Mouse (Mus musculus) embryonic facial prominence, embryonic 14.5 days (tissue): ENCODE measurements around the gene Tm4sf5. TPM values are rescaled to one million over a fixed set of nuclear protein-coding genes. Genes with fewer than 3 reads are reported as not detected.

Experiments used
- ATAC-seq: fragments of 200-750 bp; cut with Nextera tagmentation; 2 replicates; pipeline ENCODE4 v1.8.0; 2017; ENCODE audit warnings: low read depth, moderate number of reproducible peaks, moderate TSS enrichment
- DNase-seq: peaks from one replicate; pipeline ENCODE4 v3.0.0-alpha.2; 2015; ENCODE audit warnings: low spot score
- H3K27ac ChIP-seq: fragments of 300-500 bp; sonication (generic); replicated peaks from 2 replicates; pipeline ENCODE4 v1.5.1; 2014; ENCODE audit warnings: low read depth, mild to moderate bottlenecking, low read length, moderate library complexity
- H3K27me3 ChIP-seq: fragments of 300-500 bp; sonication (generic); replicated peaks from 2 replicates; pipeline ENCODE4 v1.6.1; 2014; ENCODE audit warnings: low read length; ENCODE audit not compliant: control insufficient read depth, insufficient read depth
- H3K36me3 ChIP-seq: fragments of 300-500 bp; sonication (generic); 2 replicates; pipeline ENCODE4 v1.6.1; 2014; ENCODE audit warnings: low read length, mixed read lengths; ENCODE audit not compliant: control insufficient read depth, insufficient read depth
- H3K4me1 ChIP-seq: fragments of 300-500 bp; sonication (generic); 2 replicates; pipeline ENCODE4 v1.6.1; 2014; ENCODE audit warnings: antibody characterized with exemption, low read length; ENCODE audit not compliant: control insufficient read depth, insufficient read depth
- H3K4me2 ChIP-seq: fragments of 300-500 bp; sonication (generic); 2 replicates; pipeline ENCODE4 v1.6.1; 2014; ENCODE audit warnings: low read depth, mild to moderate bottlenecking, low read length, moderate library complexity, mixed read lengths
- H3K4me3 ChIP-seq: fragments of 300-500 bp; sonication (generic); 2 replicates; pipeline ENCODE4 v1.5.1; 2014; ENCODE audit warnings: low read depth, mild to moderate bottlenecking, low read length
- H3K9ac ChIP-seq: fragments of 300-500 bp; sonication (generic); 2 replicates; pipeline ENCODE4 v1.6.1; 2014; ENCODE audit warnings: low read depth, mild to moderate bottlenecking, low read length, moderate library complexity, mixed read lengths
- H3K9me3 ChIP-seq: fragments of 300-500 bp; sonication (generic); 2 replicates; pipeline ENCODE4 v1.6.1; 2016; ENCODE audit warnings: low read length; ENCODE audit not compliant: control insufficient read depth
- WGBS: fragments of 180-500 bp; shearing (Covaris S2); extraction: QIAGEN DNeasy Blood & Tissue Kit; methylation state at CpG from one replicate; pipeline ENCODE4 v1.1.7; 2014; 5-methylcytosine and 5-hydroxymethylcytosine counted together
- polyA plus RNA-seq: library from polyadenylated mRNA; unstranded; fragments of >200 nt; fragmentation: Nextera tagmentation; extraction: Ambion mirVana; gene quantifications from 2 replicates; pipeline ENCODE4 v1.2.1, GENCODE M21; 2014

Tm4sf5 gene
- polyA plus RNA-seq, 1 experiment from 2014 or later = not detected

DNA sequence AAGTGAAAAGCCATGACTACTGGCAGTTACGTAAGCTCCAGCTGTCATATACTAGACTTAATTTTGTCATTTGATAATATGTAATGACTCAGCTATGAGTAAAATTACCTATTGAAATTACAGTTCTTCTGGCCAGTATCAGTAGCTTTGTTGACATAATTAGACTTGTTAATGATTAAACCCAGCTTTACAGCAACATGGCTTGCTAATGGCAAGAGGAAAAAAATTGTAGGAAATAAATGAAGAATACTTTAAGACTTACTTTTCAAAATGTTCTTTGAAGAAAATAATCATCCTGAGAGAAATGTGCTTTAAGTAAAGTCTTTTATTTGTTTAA lies 4.6 kb upstream of the Tm4sf5 start:
- ATAC-seq (no peak), DNase-seq (no peak)
- WGBS = 92% methylated on average over 1 of the region's 1 CpGs
- Histone ChIP-seq H3K9me3 (no peaks in the 10 kb centered on the region), H3K4me3 (no peak overlapping the region), H3K9ac (no peak overlapping the region), H3K4me2 (no peak overlapping the region), H3K4me1 (no peaks in the 10 kb centered on the region), H3K36me3 (no peaks in the 10 kb centered on the region), H3K27ac (no peak overlapping the region), H3K27me3 (no peaks in the 10 kb centered on the region)

GRCm38 (mm10) chr11:70502018-70502417 lies 3.0 kb upstream of the Tm4sf5 start:
- no peak overlapping the region for H3K4me3 ChIP-seq
- WGBS = 68% methylated on average over 3 of the region's 3 CpGs
- ATAC-seq = no peak
- H3K9me3 ChIP-seq = no peaks in the 10 kb centered on the region
- H3K4me1 ChIP-seq = no peaks in the 10 kb centered on the region
- H3K27ac ChIP-seq = no peak overlapping the region
- no peak overlapping the region for H3K9ac ChIP-seq
- H3K4me2 ChIP-seq = no peak overlapping the region
- no peak for DNase-seq
- H3K27me3 ChIP-seq = no peaks in the 10 kb centered on the region
- no peaks in the 10 kb centered on the region for H3K36me3 ChIP-seq

DNA sequence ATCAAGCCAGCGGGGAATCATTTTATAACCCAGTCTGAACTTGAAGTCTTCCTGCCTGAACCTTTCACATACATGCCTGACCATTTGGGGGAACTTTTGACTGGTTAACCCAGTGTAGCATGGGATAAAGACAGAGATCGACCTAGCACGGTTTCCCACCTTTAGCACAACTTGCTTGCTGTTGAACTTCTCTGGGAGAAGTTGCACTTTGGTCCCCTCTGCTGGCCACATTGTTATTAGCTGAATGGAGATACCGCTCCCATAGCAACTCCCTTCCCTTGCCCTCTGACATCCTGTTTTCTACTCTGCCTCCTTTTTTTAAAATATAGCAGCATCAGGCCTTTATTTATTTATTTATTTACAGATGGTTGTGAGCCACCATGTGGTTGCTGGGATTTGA lies 1.3 kb downstream of the Tm4sf5 start:
- H3K36me3 ChIP-seq = no peaks in the 10 kb centered on the region
- no peak overlapping the region for H3K27ac ChIP-seq
- ATAC-seq (peak; percentile 63; the same call in 1 of the 2 replicates), DNase-seq (peak; percentile 62)
- H3K9ac ChIP-seq = no peak overlapping the region
- no peaks in the 10 kb centered on the region for H3K27me3 ChIP-seq
- no peaks in the 10 kb centered on the region for H3K4me1 ChIP-seq
- H3K4me3 ChIP-seq = no peak overlapping the region
- no peaks in the 10 kb centered on the region for H3K9me3 ChIP-seq
- H3K4me2 ChIP-seq = no peak overlapping the region; the same call in 1 of the 2 replicates
- 29% methylated on average over 4 of the region's 4 CpGs for WGBS

DNA sequence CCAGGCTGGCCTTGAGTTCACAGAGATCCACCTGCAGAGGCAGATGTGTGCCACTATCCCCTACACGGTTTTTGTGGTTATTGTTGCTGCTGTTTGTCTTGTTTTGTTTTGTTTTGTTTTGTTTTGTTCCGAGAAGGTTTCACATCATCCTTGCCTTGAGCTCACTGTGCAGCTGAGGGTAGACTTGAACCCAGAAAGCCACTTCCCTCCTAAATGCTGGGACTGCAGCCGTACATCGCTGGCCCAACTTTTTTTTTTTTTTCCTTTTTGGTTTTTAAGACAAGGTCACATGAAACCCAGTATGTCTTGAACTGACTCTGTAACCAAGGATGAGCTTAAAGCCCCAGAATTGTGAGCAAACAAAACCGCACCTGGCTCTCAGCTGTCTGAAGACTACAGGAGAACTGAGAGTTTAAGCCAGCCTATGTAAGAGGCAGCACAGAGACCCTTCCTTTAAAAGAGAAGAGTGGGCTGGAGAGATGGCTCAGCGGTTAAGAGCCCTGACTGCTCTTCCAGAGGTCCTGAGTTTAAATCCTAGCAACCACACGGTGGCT lies 2.0 kb downstream of the Tm4sf5 start:
- H3K27me3 ChIP-seq = no peaks in the 10 kb centered on the region
- H3K36me3 ChIP-seq = no peaks in the 10 kb centered on the region
- no peak overlapping the region for H3K4me3 ChIP-seq
- H3K9ac ChIP-seq = no peak overlapping the region
- no peak overlapping the region for H3K4me2 ChIP-seq
- no peak overlapping the region for H3K27ac ChIP-seq
- no peaks in the 10 kb centered on the region for H3K9me3 ChIP-seq
- no peaks in the 10 kb centered on the region for H3K4me1 ChIP-seq
- DNase-seq (no peak), ATAC-seq (no peak)
- 70% methylated on average over 7 of the region's 7 CpGs for WGBS

GRCm38 (mm10) chr11:70509753-70510564 lies 4.9 kb downstream of the Tm4sf5 start:
- H3K9ac ChIP-seq = peak overlapping the region; percentile 32; the same call in 1 of the 2 replicates
- DNase-seq (peak; percentile 76), ATAC-seq (peak; percentile 76; the same call in 1 of the 2 replicates)
- no peaks in the 10 kb centered on the region for H3K4me1 ChIP-seq
- no peak overlapping the region for H3K4me3 ChIP-seq
- no peak overlapping the region for H3K27ac ChIP-seq
- H3K4me2 ChIP-seq = peak overlapping the region; percentile 39
- no peaks in the 10 kb centered on the region for H3K9me3 ChIP-seq
- WGBS = 8% methylated on average over 19 of the region's 19 CpGs
- H3K36me3 ChIP-seq = no peaks in the 10 kb centered on the region
- H3K27me3 ChIP-seq = no peaks in the 10 kb centered on the region

- Histone ChIP-seq H3K27me3 (no peaks in the 10 kb centered on the region), H3K27ac (no peak overlapping the region), H3K36me3 (no peaks in the 10 kb centered on the region), H3K9me3 (no peaks in the 10 kb centered on the region), H3K9ac (no peak overlapping the region), H3K4me2 (no peak overlapping the region), H3K4me1 (no peaks in the 10 kb centered on the region), H3K4me3 (no peak overlapping the region)
- ATAC-seq (no peak), DNase-seq (no peak)
- WGBS = 51% methylated on average over 2 of the region's 2 CpGs
Measured at GRCm38 (mm10) chr11:70511242-70511641, 6.2 kb downstream of the Tm4sf5 start.

- DNase-seq = no peak
- H3K36me3 ChIP-seq = no peaks in the 10 kb centered on the region
- H3K27ac ChIP-seq = no peak overlapping the region
- ATAC-seq = no peak
- H3K4me3 ChIP-seq = no peak overlapping the region
- 85% methylated on average over 7 of the region's 7 CpGs for WGBS
- no peaks in the 10 kb centered on the region for H3K27me3 ChIP-seq
- no peak overlapping the region for H3K4me2 ChIP-seq
- no peaks in the 10 kb centered on the region for H3K4me1 ChIP-seq
- no peaks in the 10 kb centered on the region for H3K9me3 ChIP-seq
- no peak overlapping the region for H3K9ac ChIP-seq
Measured at GRCm38 (mm10) chr11:70511825-70512224, 6.8 kb downstream of the Tm4sf5 start.

DNA sequence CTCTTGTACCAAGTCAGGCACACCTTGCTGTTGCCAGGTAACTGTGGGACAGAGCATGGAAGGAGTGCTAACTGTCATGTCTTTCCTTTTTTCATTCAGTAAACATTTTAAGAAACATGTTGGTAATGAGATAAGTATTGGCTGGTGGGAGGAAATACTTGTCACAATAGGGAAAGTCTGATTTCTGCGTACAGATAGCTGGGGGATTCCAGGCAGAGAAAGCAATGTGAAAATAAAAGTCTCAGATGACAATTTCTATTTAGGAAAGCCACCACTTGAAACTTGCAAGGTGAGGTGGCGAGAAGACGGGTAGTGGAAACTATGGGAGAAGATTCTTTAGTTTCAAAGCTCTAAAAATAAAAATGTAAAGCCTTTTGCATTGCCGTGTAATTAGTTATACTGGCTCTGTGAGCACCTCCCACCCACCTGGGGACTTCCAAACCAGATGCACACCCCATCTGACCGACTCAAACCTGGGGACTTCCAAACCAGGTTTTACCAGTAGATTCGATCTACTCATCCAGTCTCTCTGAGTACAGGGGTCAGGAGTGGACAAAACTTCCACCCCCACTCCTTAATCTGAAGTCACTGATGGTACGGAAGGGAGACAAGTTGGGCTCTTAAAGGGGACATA lies 7.8 kb downstream of the Tm4sf5 start:
- ATAC-seq (no peak), DNase-seq (no peak)
- Histone ChIP-seq H3K4me1 (no peaks in the 10 kb centered on the region), H3K9ac (no peak overlapping the region), H3K4me2 (no peak overlapping the region), H3K27ac (no peak overlapping the region), H3K9me3 (no peaks in the 10 kb centered on the region), H3K36me3 (no peaks in the 10 kb centered on the region), H3K4me3 (no peak overlapping the region), H3K27me3 (no peaks in the 10 kb centered on the region)
- 76% methylated on average over 7 of the region's 7 CpGs for WGBS
